Mouse (Mus musculus) midbrain, embryonic 14.5 days (tissue): ENCODE results near the gene Stim1. TPM values are rescaled to one million over a fixed set of nuclear protein-coding genes. Genes with fewer than 3 reads are reported as not detected.
"Not testable (repeated sequence)": the region's sequence is repeated elsewhere in the genome, so short reads cannot be mapped to it uniquely, and the experiment has no call there.

Experiments
- ATAC-seq: fragments of 200-750 bp; cut with Nextera tagmentation; 2 replicates; pipeline ENCODE4 v1.8.0; 2017; ENCODE audit warnings: moderate number of reproducible peaks, moderate library complexity; ENCODE audit not compliant: low FRiP score, low TSS enrichment
- DNase-seq: peaks from one replicate; pipeline ENCODE4 v3.0.0-alpha.2; 2015
- H3K27ac ChIP-seq: fragments of 300-500 bp; sonication (generic); replicated peaks from 2 replicates; pipeline ENCODE4 v1.5.1; 2014; ENCODE audit warnings: mild to moderate bottlenecking, low read depth, low read length, moderate library complexity
- H3K27me3 ChIP-seq: fragments of 300-500 bp; sonication (generic); 2 replicates; pipeline ENCODE4 v1.6.1; 2014; ENCODE audit warnings: low read length, control low read depth, mixed read lengths; ENCODE audit not compliant: control insufficient read depth, insufficient read depth
- H3K36me3 ChIP-seq: fragments of 300-500 bp; sonication (generic); 2 replicates; pipeline ENCODE4 v1.6.1; 2014; ENCODE audit warnings: low read length, control low read depth; ENCODE audit not compliant: control insufficient read depth, insufficient read depth
- H3K4me1 ChIP-seq: fragments of 300-500 bp; sonication (generic); 2 replicates; pipeline ENCODE4 v1.6.1; 2014; ENCODE audit warnings: mild to moderate bottlenecking, antibody characterized with exemption, low read length, control low read depth; ENCODE audit not compliant: control insufficient read depth, insufficient read depth
- H3K4me2 ChIP-seq: fragments of 300-500 bp; sonication (generic); 2 replicates; pipeline ENCODE4 v1.6.1; 2014; ENCODE audit warnings: mild to moderate bottlenecking, low read length, moderate library complexity
- H3K4me3 ChIP-seq: fragments of 300-500 bp; sonication (generic); replicated peaks from 2 replicates; pipeline ENCODE4 v1.5.1; 2014; ENCODE audit warnings: low read depth, low read length
- H3K9ac ChIP-seq: fragments of 300-500 bp; sonication (generic); replicated peaks from 2 replicates; pipeline ENCODE4 v1.6.1; 2014; ENCODE audit warnings: mild to moderate bottlenecking, low read length, moderate library complexity
- H3K9me3 ChIP-seq: fragments of 300-500 bp; sonication (generic); 2 replicates; pipeline ENCODE4 v1.6.1; 2016; ENCODE audit warnings: low read length, control low read depth, mixed read lengths; ENCODE audit not compliant: control insufficient read depth
- WGBS: fragments of 180-500 bp; shearing (Covaris S2); extraction: QIAGEN DNeasy Blood & Tissue Kit; methylation state at CpG from one replicate; pipeline ENCODE4 v1.1.7; 2014; 5-methylcytosine and 5-hydroxymethylcytosine counted together
- polyA plus RNA-seq: library from polyadenylated mRNA; unstranded; fragments of >200 nt; fragmentation: Nextera tagmentation; extraction: Ambion mirVana; gene quantifications from 2 replicates; pipeline ENCODE4 v1.2.1, GENCODE M21; 2014

The Stim1 gene
- polyA plus RNA-seq, 1 experiment from 2014 or later = 11.3 TPM

- Histone ChIP-seq H3K4me2 (no peak overlapping the region), H3K36me3 (no peaks in the 10 kb centered on the region), H3K9ac (no peak overlapping the region), H3K27ac (no peak overlapping the region), H3K9me3 (no peaks in the 10 kb centered on the region), H3K4me3 (no peak overlapping the region), H3K4me1 (no peaks in the 10 kb centered on the region), H3K27me3 (no peaks in the 10 kb centered on the region)
- 95% methylated on average over 3 of the region's 3 CpGs for WGBS
- ATAC-seq (no peak), DNase-seq (no peak)
These were observed 211.3 kb downstream of the Stim1 start for GRCm38 (mm10) chr7:102478926-102479325.

GRCm38 (mm10) chr7:102479368-102480078 lies 211.9 kb downstream of the Stim1 start:
- no peak overlapping the region for H3K27ac ChIP-seq
- no peak for ATAC-seq
- no peak overlapping the region for H3K9ac ChIP-seq
- WGBS = 81% methylated on average over 5 of the region's 5 CpGs
- H3K4me3 ChIP-seq = no peak overlapping the region
- H3K27me3 ChIP-seq = no peaks in the 10 kb centered on the region
- no peak overlapping the region for H3K4me2 ChIP-seq
- no peak for DNase-seq
- no peaks in the 10 kb centered on the region for H3K36me3 ChIP-seq
- H3K9me3 ChIP-seq = no peaks in the 10 kb centered on the region
- no peaks in the 10 kb centered on the region for H3K4me1 ChIP-seq

GRCm38 (mm10) chr7:102480821-102481220 lies 213.2 kb downstream of the Stim1 start:
- no peak overlapping the region for H3K4me2 ChIP-seq
- H3K4me1 ChIP-seq = no peaks in the 10 kb centered on the region
- no peaks in the 10 kb centered on the region for H3K9me3 ChIP-seq
- DNase-seq = no peak
- H3K27me3 ChIP-seq = no peaks in the 10 kb centered on the region
- no peak overlapping the region for H3K9ac ChIP-seq
- H3K36me3 ChIP-seq = no peaks in the 10 kb centered on the region
- H3K4me3 ChIP-seq = no peak overlapping the region
- H3K27ac ChIP-seq = no peak overlapping the region
- 83% methylated on average over 4 of the region's 4 CpGs for WGBS
- ATAC-seq = no peak

- DNase-seq (no peak), ATAC-seq (no peak)
- Histone ChIP-seq H3K9me3 (no peaks in the 10 kb centered on the region), H3K4me2 (no peak within 1 kb of the TSS), H3K4me3 (no peak within 1 kb of the TSS), H3K36me3 (no peaks in the 10 kb centered on the region), H3K4me1 (no peaks in the 10 kb centered on the region), H3K9ac (no peak within 1 kb of the TSS), H3K27ac (no peak within 1 kb of the TSS), H3K27me3 (no peaks in the 10 kb centered on the region)
- 94% methylated on average over 4 of the region's 4 CpGs for WGBS
These were observed 214.0 kb downstream of the Stim1 start, which contains the start of gene Olfr543 for GRCm38 (mm10) chr7:102481579-102481978. Gene Olfr543 (minus strand): TSS chr7:102481679.

GRCm38 (mm10) chr7:102483665-102484064 lies 216.1 kb downstream of the Stim1 start:
- H3K4me2 ChIP-seq = no peak overlapping the region
- H3K9ac ChIP-seq = no peak overlapping the region
- H3K27ac ChIP-seq = no peak overlapping the region
- H3K4me3 ChIP-seq = no peak overlapping the region
- no peaks in the 10 kb centered on the region for H3K4me1 ChIP-seq
- 97% methylated on average over 2 of the region's 2 CpGs for WGBS
- no peaks in the 10 kb centered on the region for H3K36me3 ChIP-seq
- ATAC-seq = no peak
- no peak for DNase-seq
- H3K27me3 ChIP-seq = no peaks in the 10 kb centered on the region
- H3K9me3 ChIP-seq = no peaks in the 10 kb centered on the region

GRCm38 (mm10) chr7:102484766-102485165 lies 217.2 kb downstream of the Stim1 start:
- H3K36me3 ChIP-seq, H3K4me2 ChIP-seq, H3K4me3 ChIP-seq, H3K4me1 ChIP-seq, DNase-seq, ATAC-seq, H3K9me3 ChIP-seq, H3K27me3 ChIP-seq, H3K9ac ChIP-seq, H3K27ac ChIP-seq: not testable (repeated sequence)
- 78% methylated on average over 8 of the region's 8 CpGs for WGBS

GRCm38 (mm10) chr7:102486105-102486504 lies 218.5 kb downstream of the Stim1 start:
- Histone ChIP-seq H3K36me3 (no peaks in the 10 kb centered on the region), H3K4me3 (no peak overlapping the region), H3K4me1 (no peaks in the 10 kb centered on the region), H3K4me2 (no peak overlapping the region), H3K9me3 (no peaks in the 10 kb centered on the region), H3K9ac (no peak overlapping the region), H3K27ac (no peak overlapping the region), H3K27me3 (no peaks in the 10 kb centered on the region)
- ATAC-seq (no peak), DNase-seq (no peak)
- 80% methylated on average over 1 of the region's 1 CpGs for WGBS

Other genes with a start within 250 kb of the Stim1 start
- 4.0 and 6.0 TPM in 2 replicates for gene Il18bp, start 249.1 kb upstream of the Stim1 start, polyA plus RNA-seq
- gene Rnf121, start 202.3 kb upstream of the Stim1 start, polyA plus RNA-seq = 30.7 and 31.1 TPM in 2 replicates
- 21.0 and 24.3 TPM in 2 replicates for gene Xndc1, start 202.3 kb upstream of the Stim1 start, polyA plus RNA-seq
- gene Xntrpc, start 202.1 kb upstream of the Stim1 start, polyA plus RNA-seq = 1.3 and 1.5 TPM in 2 replicates
- 0.16 TPM in 1 of 2 replicates, not detected in the other for gene Trpc2, start 184.7 kb upstream of the Stim1 start, polyA plus RNA-seq
- gene Art1, start 166.1 kb upstream of the Stim1 start, polyA plus RNA-seq = 0.39 TPM in 1 of 2 replicates, not detected in the other
- 0.19 and 0.24 TPM in 2 replicates for gene Art5, start 158.3 kb upstream of the Stim1 start, polyA plus RNA-seq
- not detected in 2 replicates for gene Chrna10, start 151.0 kb upstream of the Stim1 start, polyA plus RNA-seq
- gene Nup98, start 57.6 kb upstream of the Stim1 start, polyA plus RNA-seq = 22.2 and 28.5 TPM in 2 replicates
- 47.9 and 55.8 TPM in 2 replicates for gene Pgap2, start 57.6 kb upstream of the Stim1 start, polyA plus RNA-seq
- gene Rhog, start 11.8 kb upstream of the Stim1 start, polyA plus RNA-seq = 9.7 and 15.7 TPM in 2 replicates
- gene Rrm1, start 173.9 kb downstream of the Stim1 start, polyA plus RNA-seq = 36.2 and 65.9 TPM in 2 replicates
- gene Olfr543, start 213.9 kb downstream of the Stim1 start, polyA plus RNA-seq = 0.61 and 0.74 TPM in 2 replicates
- 0.14 and 0.22 TPM in 2 replicates for gene Olfr544, start 220.5 kb downstream of the Stim1 start, polyA plus RNA-seq
- gene Olfr545, start 231.8 kb downstream of the Stim1 start, polyA plus RNA-seq = 0.20 TPM in 1 of 2 replicates, not detected in the other